Mouse (Mus musculus) liver, embryonic 14.5 days (tissue): Measurements from ENCODE around the gene Grin2c. TPM values are rescaled to one million over a fixed set of nuclear protein-coding genes. Genes with fewer than 3 reads are reported as not detected.

Source experiments
- ATAC-seq: fragments of 200-750 bp; cut with Nextera tagmentation; 2 replicates; pipeline ENCODE4 v1.8.0; 2017; ENCODE audit warnings: moderate number of reproducible peaks, mild to moderate bottlenecking, moderate library complexity; ENCODE audit not compliant: insufficient read depth
- DNase-seq, 3 experiments: peaks; one replicate each; pipeline ENCODE4 v3.0.0-alpha.2; 2012 to 2013; ENCODE audit warnings: low read depth in 3 of 3, low spot score in 3 of 3
- H3K27ac ChIP-seq: fragments of 300-500 bp; sonication (generic); 2 replicates; pipeline ENCODE4 v1.5.1; 2014; ENCODE audit warnings: moderate library complexity, mild to moderate bottlenecking, control low read depth, inconsistent platforms
- H3K27me3 ChIP-seq: fragments of 300-500 bp; sonication (generic); 2 replicates; pipeline ENCODE4 v1.6.1; 2014; ENCODE audit warnings: mild to moderate bottlenecking, low read length, moderate library complexity; ENCODE audit not compliant: control insufficient read depth, insufficient read depth
- H3K36me3 ChIP-seq: fragments of 300-500 bp; sonication (generic); replicated peaks from 2 replicates; pipeline ENCODE4 v1.6.1; 2014; ENCODE audit warnings: low read depth; ENCODE audit not compliant: control insufficient read depth, insufficient read depth
- H3K4me1 ChIP-seq, 2 experiments: fragments of 200-500 bp in 1 of 2; fragments of 300-500 bp in 1 of 2; sonication (generic) in 1 of 2; replicated peaks; 2 replicates each; pipeline ENCODE4 v1.6.1; 2012 to 2014; ENCODE audit warnings: antibody characterized with exemption in 1 of 2, inconsistent platforms in 1 of 2, low read length in 1 of 2; ENCODE audit not compliant: control insufficient read depth in 2 of 2, insufficient read depth in 2 of 2
- H3K4me2 ChIP-seq: fragments of 300-500 bp; sonication (generic); 2 replicates; pipeline ENCODE4 v1.6.1; 2014; ENCODE audit warnings: low read depth, mild to moderate bottlenecking, control low read depth, moderate library complexity
- H3K4me3 ChIP-seq, 2 experiments: fragments of 200-500 bp in 1 of 2; fragments of 300-500 bp in 1 of 2; sonication (generic) in 1 of 2; 2 replicates each; pipeline ENCODE4 v1.5.1; 2012 to 2014; ENCODE audit warnings: low read depth in 2 of 2, low read length in 2 of 2, mild to moderate bottlenecking in 2 of 2, control low read depth in 1 of 2, inconsistent platforms in 1 of 2, moderate library complexity in 1 of 2; ENCODE audit not compliant: insufficient read depth in 1 of 2
- H3K9ac ChIP-seq: fragments of 300-500 bp; sonication (generic); replicated peaks from 2 replicates; pipeline ENCODE4 v1.6.1; 2014; ENCODE audit warnings: mild to moderate bottlenecking, control low read depth, moderate library complexity
- H3K9me3 ChIP-seq: fragments of 300-500 bp; sonication (generic); 2 replicates; pipeline ENCODE4 v1.6.1; 2016; ENCODE audit warnings: low read length, mixed read lengths; ENCODE audit not compliant: control insufficient read depth
- CTCF ChIP-seq: IDR thresholded peaks from 2 replicates; pipeline ENCODE4 v1.5.1; 2016; ENCODE audit warnings: antibody characterized with exemption, low read depth, control low read depth
- EP300 ChIP-seq: IDR thresholded peaks from 2 replicates; pipeline ENCODE4 v1.6.1; 2016; ENCODE audit warnings: antibody characterized with exemption, low read depth
- WGBS: fragments of 180-500 bp; shearing (Covaris S2); extraction: QIAGEN DNeasy Blood & Tissue Kit; methylation state at CpG from one replicate; pipeline ENCODE4 v1.1.7; 2014; ENCODE audit not compliant: insufficient replicate concordance; 5-methylcytosine and 5-hydroxymethylcytosine counted together
- polyA plus RNA-seq, 2 experiments: library from polyadenylated mRNA; depleted of rRNA in 1 of 2; stranded (reverse) in 1 of 2; unstranded in 1 of 2; fragments of >200 nt; fragmentation: Nextera tagmentation in 1 of 2; extraction: Ambion mirVana in 1 of 2; gene quantifications; 2 replicates each; pipeline versions ENCODE4 v1.2.1 to v1.2.3; 2012 to 2014

Grin2c gene
- polyA plus RNA-seq, 2 experiments: 0.05 to 0.17 TPM

DNA sequence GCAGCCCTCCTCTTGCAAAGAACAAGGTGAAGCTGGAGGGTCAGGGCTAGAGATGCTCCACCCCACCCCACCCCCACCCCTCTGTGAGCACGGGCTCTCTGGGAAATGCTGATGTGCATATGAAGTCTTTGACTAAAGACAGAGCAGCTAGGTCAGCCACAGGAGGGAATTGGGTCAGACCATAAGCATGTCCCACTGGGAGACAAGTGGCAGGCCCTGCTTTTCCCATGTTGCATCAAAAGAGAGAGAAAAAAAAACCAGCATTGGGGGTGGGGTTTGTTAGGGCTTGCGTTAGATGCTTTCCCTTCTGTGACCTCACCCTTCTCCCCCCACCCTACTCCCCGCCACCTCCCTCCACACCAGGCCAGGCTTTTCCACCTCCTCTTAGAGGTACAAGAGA is 19.8 kb downstream of the Grin2c start:
- ATAC-seq (no peak), DNase-seq (no peak)
- Histone ChIP-seq H3K4me1 (no peaks in the 10 kb centered on the region; a peak in 1 of 4 replicates), H3K36me3 (no peaks in the 10 kb centered on the region), H3K27me3 (peaks cover 31% of the 10 kb centered on the region), H3K9ac (no peak overlapping the region), H3K4me3 (no peak overlapping the region), H3K4me2 (no peak overlapping the region), H3K9me3 (no peaks in the 10 kb centered on the region), H3K27ac (no peak overlapping the region)
- no peak for TF ChIP-seq EP300
- WGBS: 30% methylated on average over 3 of the region's 3 CpGs

DNA sequence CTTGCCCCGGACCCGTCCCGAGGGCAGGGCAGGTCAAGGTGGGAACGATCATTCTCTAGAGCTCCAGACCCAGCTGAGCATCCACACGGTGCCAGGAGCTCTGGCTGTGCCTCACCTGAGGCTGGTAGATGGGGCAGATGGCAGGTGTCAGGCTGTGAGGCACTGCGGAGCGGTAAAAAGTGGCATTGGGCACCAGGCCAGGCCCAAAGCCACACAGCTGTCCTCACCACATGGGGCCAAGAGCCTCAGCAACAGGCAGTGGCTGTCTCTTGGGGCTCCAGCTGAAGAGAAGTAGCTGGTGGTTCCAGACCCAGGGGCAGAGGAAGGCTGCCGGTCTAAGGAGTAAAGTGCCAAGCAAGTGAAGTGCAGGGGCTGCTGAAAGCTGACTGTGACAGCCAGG is 20.7 kb downstream of the Grin2c start:
- H3K9ac ChIP-seq: no peak overlapping the region
- DNase-seq (no peak), ATAC-seq (no peak)
- peaks cover 31% of the 10 kb centered on the region for H3K27me3 ChIP-seq
- no peaks in the 10 kb centered on the region for H3K9me3 ChIP-seq
- TF ChIP-seq EP300: no peak
- no peak for TF ChIP-seq CTCF
- no peaks in the 10 kb centered on the region; a peak in 1 of 4 replicates for H3K4me1 ChIP-seq
- H3K4me2 ChIP-seq: no peak overlapping the region
- WGBS: 64% methylated on average over 8 of the region's 8 CpGs
- H3K27ac ChIP-seq: no peak overlapping the region
- no peak overlapping the region for H3K4me3 ChIP-seq
- H3K36me3 ChIP-seq: no peaks in the 10 kb centered on the region

DNA sequence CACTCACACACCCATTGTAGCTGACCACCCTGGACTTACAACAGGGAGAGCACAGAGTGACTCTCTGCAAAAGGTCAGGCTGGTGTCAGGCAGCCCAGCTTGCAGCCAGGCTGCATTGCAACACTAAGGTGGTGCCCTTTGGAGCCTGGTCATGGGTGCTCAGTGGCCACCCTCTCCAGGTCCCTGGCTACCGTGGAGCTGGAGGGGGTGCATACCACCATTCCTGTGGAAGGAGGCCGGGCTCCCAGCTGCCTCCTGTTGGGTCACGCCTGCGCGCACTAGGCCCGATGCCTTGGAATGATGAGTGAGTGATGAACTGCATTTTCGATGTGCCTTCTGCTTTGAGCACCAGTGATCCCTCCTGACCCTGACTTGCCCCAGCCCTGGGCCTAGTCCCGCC is 22.2 kb downstream of the Grin2c start:
- no peaks in the 10 kb centered on the region for H3K36me3 ChIP-seq
- WGBS: 75% methylated on average over 8 of the region's 8 CpGs
- H3K9me3 ChIP-seq: no peaks in the 10 kb centered on the region
- DNase-seq (no peak), ATAC-seq (peak; percentile 63)
- no peak overlapping the region for H3K9ac ChIP-seq
- no peak overlapping the region for H3K4me3 ChIP-seq
- H3K4me1 ChIP-seq: no peaks in the 10 kb centered on the region; a peak in 1 of 4 replicates
- no peak overlapping the region for H3K27ac ChIP-seq
- no peak overlapping the region for H3K4me2 ChIP-seq
- H3K27me3 ChIP-seq: peaks cover 17% of the 10 kb centered on the region
- TF ChIP-seq EP300 (no peak), CTCF (no peak)

DNA sequence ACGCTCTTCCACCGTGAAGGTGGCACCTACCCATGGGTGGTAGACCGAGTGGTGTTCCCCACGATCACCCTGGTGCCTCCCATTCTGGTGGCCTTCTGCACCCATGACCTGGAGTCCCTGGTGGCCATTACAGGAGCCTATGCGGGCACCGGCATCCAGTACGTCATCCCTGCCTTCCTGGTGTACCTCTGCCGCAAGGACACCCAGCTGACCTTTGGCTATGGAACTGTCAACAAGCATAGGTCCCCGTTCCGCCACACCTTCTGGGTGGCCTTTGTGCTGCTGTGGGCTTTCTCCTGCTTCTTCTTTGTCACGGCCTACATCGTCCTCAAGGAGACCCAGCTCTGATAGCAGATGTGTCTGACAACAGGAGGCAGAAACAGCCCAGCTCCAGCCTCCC is 23.3 kb downstream of the Grin2c start:
- ATAC-seq (peak; percentile 21; the same call in 1 of the 2 replicates), DNase-seq (no peak)
- no peak overlapping the region for H3K4me3 ChIP-seq
- H3K9ac ChIP-seq: no peak overlapping the region
- H3K4me2 ChIP-seq: no peak overlapping the region
- peaks cover 6% of the 10 kb centered on the region for H3K27me3 ChIP-seq
- TF ChIP-seq CTCF: no peak
- H3K36me3 ChIP-seq: no peaks in the 10 kb centered on the region
- 70% methylated on average over 12 of the region's 12 CpGs for WGBS
- H3K4me1 ChIP-seq: no peaks in the 10 kb centered on the region; a peak in 1 of 4 replicates
- no peaks in the 10 kb centered on the region for H3K9me3 ChIP-seq
- no peak overlapping the region for H3K27ac ChIP-seq

DNA sequence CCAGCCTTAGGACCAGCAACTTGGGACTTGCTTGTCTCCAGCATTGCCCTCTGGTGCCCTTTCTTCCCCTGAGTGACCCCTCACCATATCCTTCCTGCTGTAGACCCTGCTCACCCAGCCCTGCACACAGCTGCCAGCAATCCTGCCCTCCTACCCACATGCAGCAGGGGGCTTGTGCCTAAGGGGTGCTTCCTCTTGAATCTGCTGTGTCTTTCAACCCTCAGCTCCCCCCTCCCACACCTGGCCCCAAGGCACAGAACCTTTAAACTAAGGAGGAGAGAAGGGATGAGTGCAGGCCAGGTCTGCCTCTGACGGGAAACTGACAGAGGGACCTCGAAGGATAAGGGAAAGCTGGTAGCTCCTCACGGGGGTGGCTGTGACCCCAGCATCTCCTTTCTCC is 24.3 kb downstream of the Grin2c start:
- WGBS: 75% methylated on average over 3 of the region's 3 CpGs
- Histone ChIP-seq H3K27me3 (no peaks in the 10 kb centered on the region), H3K9me3 (no peaks in the 10 kb centered on the region), H3K9ac (no peak overlapping the region), H3K4me3 (no peak overlapping the region), H3K36me3 (no peaks in the 10 kb centered on the region), H3K27ac (no peak overlapping the region), H3K4me1 (no peaks in the 10 kb centered on the region; a peak in 1 of 4 replicates), H3K4me2 (no peak overlapping the region)
- DNase-seq: no peak
- ATAC-seq: no peak
- TF ChIP-seq EP300: no peak
- TF ChIP-seq CTCF: no peak

DNA sequence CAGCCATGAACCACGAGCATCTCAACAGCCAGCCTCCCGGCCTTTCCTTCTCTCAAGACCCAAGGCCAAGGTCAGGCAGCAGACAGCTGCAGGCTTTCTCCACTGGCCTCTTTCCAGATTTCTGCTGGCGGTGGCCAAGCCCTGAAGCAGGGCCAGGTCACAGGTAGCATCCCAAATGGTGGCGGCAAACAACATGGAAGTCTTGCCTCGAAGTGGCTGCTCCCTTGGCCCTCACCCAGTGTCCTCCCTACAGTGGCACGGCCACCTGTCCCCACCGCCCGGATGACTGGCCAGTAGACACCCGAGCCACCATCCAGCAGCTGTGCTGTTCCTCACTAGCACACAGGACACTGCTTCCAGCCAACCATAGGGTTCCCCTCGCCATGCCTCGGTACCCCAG is 25.6 kb downstream of the Grin2c start:
- WGBS: 81% methylated on average over 11 of the region's 11 CpGs

More for the DNA sequence above, 25.6 kb downstream of the Grin2c start:
- no peak for TF ChIP-seq EP300
- TF ChIP-seq CTCF: no peak
- Histone ChIP-seq H3K4me1 (no peaks in the 10 kb centered on the region; a peak in 1 of 4 replicates), H3K4me3 (no peak overlapping the region), H3K36me3 (no peaks in the 10 kb centered on the region), H3K27ac (no peak overlapping the region), H3K4me2 (no peak overlapping the region), H3K9ac (no peak overlapping the region), H3K27me3 (no peaks in the 10 kb centered on the region), H3K9me3 (no peaks in the 10 kb centered on the region)
- ATAC-seq: no peak
- no peak for DNase-seq
